Mouse (Mus musculus): ENCODE results near the gene Pibf1.

The Pibf1 gene

DNA sequence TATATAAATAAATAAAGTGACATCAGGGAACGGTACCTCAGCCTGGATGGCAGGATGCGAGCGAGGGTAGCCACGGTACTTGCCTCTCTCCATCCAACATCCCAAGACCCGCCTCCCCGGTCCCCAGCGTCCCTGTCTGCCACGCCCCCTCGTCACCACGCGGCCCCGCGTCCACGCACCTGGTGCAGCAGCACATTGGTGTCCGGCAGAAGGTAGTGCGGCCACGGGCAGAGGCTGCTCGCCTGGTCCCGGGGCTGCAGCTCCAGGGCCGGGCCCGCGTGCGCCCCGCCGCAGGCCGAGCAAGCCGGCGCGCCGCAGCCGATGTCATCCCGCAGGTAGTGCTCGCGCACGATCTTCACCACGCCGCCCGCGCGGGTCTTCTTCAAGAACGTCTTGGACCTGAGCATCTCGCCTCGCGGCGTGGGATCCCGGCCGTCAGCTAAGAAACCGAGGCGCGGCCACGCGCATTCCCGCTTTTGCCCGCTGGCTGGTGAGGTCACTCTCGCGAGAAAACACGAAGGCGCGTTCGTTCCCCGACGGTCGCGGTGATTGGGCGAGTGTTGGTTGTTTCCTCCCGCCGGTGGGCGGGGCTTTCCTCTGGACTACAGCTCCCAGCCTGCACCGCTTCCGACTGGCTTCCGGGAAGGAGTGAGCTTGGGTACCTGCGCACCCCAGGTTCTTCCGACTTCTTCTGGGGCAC is at the start of gene Pibf1, which contains the start of gene Dis3:
Gene Pibf1 (plus strand): TSS at position 158 of the 700 bp plus-strand sequence.
Gene Dis3 (minus strand): TSS at position 504 of the 700 bp plus-strand sequence.
- peak; percentile 99 for DNase-seq (ENCODE audit: low spot score in 2 of 2)

DNA sequence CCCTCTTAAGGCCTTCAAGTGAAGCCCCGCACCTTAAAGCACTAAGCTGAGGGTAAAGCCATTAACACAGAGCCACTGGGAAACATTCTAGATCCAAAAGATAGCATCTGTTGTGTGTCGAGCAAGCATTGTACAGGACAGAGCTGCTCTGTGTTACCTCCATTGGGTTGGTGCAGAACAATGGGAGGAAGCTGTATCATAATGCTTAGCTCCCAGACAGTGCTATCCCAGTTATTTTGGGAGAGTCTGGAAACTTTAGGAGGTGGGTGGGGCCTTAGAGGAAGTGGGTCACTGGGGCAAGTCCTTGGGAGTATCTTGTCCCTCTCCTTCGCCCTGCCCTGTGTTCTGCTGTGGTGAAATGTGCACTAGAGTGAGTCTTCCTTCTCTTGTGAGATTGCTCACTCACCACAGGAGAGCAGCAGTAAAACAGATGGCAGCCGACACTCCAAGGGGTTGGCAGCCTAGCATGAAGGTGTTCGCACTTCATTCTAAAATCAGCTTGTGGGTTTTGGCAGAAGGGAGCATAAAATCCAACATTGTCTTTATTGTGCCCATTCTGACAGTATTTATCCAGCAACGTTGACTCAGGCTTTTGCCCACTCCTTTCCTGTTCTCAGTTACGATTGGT is 40.2 kb upstream of the Pibf1 start:
- no peak for DNase-seq (ENCODE audit: low spot score in 2 of 2)

DNA sequence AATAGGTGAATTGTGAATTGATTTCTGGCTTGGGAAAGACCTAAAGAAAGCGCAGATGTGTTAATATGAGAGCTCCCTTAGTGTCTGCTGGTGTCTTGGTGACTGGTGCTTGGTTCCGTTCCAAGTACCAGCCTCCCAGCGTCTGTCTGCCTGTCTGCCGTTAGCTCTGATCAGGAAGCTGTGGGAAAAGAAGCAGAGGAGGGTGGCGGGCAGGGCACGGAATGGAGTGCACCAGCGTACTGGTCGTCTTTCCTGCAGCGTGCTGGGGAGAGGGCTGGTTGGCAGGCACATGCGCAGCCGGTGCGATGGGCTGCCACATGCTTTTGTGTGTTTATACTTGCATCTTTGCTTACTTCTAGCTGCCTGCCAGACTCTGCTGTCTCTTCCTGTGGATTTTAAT is 38.6 kb upstream of the Pibf1 start:
- no peak for DNase-seq (ENCODE audit: low spot score in 2 of 2)

DNA sequence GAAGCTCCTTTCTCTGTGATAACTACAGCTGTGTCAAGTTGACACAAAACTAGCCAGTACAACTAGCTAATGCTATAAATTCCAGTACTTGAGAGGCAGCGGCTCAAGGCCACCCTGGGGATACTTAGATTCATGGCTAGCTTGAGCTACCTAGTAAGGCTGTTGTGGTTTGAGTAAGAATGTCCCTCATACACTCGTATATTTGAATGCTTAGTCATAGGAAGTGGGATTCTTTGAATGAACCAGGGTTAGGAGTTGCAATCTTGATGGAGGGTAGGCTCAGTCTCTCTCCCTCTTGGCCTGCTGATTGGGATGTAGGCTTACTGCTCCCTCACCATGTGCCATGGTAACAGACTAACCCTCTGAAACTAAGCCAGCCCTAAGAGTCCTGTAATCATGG is 36.1 kb upstream of the Pibf1 start:
- no peak for DNase-seq (ENCODE audit: low spot score in 2 of 2)

DNA sequence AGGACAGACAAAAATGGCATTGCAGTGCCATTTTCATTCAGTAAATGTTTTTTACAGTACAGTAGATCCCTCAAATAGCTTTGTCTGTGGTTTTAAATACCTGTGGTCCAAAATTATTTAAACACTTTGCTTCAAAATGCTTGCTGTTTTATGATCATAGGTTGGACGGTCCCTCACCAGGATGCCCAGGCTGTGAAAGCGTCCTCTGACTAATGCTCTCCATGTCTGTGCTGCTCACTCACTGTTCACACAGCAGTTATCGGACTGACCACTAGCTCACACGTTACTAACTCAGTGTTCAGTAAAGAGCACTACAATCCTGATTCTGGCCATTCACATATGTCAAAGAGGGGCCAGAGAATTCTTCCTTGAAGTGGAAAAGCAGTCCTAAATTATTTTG is 28.1 kb upstream of the Pibf1 start:
- DNase-seq (ENCODE audit: low spot score in 2 of 2): no peak

DNA sequence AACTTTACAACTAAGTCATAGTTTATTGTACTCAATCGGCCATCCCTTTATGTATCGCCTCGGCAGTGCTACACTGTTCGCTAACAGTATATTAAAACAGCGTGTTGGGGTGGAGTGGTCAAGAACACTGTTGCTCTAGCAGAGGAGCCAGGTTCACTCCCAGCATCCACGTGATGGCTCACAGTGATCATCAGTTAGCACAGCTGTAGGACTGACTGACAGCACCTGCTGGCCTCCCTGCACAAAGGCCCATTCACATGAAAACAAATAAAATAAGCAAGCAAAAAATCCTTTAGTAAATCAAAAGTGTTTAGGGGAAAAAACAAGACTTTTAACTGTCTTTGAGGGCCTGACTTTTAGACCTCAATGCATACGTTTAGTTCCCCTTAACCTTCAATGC is 10.3 kb upstream of the Pibf1 start:
- no peak for DNase-seq (ENCODE audit: low spot score in 2 of 2)

DNA sequence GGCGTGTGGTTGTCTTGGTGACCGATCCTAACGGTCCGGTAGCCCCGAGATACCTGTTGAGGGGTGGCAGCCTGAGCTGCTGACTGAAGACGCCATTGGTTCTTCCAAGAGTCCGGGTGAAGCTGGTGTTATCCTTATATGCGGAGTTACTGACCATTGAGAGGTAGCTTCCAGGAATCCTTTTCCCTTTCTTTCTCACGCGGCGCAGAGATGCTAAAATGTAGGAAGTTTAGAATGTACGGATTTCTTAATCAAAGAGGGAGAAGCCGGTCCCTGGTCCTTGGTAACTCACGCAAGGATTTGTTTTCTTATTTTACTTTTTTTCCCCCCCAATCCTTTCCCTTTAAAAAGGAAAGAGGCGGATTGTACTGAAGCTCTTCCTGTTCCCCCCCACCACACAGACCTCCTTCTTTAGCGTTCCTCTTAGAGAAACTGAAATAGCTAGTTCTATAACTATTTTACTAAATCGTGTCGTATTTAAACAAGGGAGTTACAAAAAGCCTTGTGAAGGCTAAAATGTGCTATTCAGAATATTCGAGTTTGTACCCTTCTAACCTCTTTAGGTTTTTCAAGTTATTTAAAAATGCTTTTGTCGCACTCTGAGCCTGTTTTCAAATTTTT is 853 bp downstream of the Pibf1 start:
- DNase-seq (ENCODE audit: low spot score in 2 of 2): no peak

DNA sequence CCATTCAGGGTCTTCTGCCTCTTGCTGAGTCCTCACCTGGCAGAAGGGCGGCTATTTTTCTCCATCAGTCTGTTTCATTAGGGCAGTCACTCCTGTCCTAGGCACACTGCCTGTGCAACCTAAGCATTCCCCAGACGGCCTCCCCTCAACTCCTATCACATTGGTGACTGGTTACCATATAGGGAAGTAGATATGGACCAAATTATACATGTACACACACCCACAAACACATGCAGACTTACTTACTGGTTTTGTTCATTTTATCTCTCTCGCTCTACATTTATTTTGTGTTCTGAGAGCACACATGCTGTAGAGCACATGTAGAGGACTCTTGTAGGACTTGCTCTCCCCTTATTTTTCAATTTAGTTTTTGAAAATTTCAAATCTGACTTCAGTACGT is 3.8 kb downstream of the Pibf1 start:
- no peak for DNase-seq (ENCODE audit: low spot score in 2 of 2)

DNA sequence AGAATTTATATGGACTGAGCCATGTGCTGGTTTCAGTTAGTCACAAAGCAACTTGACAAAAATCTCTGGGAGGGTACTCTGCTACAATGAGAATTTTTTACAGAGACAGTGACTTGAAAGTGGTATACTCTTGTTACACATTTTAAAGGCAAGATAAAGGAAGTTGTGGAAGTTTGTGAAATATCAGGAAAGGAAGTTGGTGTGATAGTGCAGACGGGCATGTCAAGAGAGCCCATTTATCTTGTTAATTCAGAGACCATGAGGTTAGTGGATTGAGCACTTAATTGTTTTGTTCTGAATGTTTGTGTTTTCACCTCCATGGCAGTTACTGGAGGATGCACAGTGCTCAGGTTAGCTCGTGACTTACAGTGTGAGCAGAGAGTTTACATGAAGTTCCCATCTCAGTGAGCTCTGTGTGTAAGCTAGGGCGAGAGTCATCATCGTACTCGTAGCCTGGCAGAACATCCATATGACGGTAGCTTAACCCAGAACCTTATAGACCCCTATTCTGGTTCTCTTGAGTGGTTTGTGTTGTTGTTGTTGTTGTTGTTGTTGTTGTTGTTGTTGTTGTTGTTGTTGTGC is 5.4 kb downstream of the Pibf1 start:
- no peak for DNase-seq (ENCODE audit: low spot score in 2 of 2)

DNA sequence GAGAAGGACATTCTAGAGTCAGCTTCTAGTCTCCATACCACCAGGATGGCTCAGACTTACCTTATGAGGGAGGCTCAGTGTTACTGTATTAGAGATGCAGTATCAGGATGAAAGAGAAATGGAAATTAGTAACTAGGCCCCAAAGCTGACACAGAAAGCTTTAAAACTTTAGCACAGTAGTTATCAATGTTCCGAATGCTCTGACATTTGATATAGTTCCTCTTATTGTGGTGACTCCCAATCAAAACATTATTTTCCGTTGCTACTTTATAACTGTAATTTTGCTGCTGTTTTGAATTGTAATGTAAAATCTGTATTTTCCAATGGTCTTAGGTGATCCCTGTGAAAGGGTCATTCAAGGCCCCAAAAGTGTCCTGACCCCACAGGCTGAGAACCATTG is 7.4 kb downstream of the Pibf1 start:
- no peak for DNase-seq (ENCODE audit: low spot score in 2 of 2)

DNA sequence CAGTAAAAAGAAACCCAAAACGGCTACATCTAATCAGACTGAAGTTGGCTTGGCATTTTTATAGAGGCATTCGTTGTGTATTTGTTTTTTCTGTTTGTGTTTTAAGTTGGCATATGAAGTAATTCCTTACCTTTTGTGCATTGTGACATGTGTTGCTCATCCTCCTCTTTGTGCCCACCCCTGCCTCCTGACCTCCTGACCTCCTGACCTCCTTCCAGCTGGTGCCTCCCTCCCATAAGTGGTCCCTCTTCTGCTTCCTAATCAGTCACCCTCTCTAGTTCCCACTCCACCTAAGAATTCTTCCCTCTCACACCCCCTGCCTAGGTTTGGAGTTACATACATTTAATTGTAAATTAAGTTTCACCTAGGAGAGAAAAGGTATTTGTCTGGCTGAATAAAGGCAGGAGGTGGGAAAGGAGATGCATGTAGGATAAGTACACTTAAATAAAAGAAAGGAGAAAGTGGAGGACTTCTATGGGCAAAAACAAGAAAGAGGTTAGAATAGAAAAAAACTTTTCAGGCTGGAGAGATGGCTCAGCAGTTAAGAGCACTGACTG is 8.5 kb downstream of the Pibf1 start:
- DNase-seq (ENCODE audit: low spot score in 2 of 2): no peak

DNA sequence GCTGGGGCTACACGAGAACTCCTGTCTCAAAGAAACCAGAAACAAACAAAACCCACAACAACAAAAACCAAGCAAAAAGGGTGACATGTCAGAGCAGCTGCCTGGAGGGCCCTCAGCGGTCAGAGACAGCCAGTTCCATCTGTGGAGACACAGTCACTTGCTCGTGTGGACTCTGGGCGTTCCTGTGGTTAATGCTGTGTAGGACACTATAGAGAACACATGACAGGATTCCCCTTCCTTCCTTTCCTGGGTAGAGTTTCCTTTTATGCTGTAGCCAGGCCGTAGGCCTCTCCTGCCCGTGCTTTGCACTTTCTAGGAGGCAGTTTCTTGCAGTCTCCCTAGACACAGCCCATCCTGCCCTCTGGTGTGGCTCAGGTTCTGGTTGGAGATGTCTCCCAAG is 9.5 kb downstream of the Pibf1 start:
- no peak for DNase-seq (ENCODE audit: low spot score in 2 of 2)

DNA sequence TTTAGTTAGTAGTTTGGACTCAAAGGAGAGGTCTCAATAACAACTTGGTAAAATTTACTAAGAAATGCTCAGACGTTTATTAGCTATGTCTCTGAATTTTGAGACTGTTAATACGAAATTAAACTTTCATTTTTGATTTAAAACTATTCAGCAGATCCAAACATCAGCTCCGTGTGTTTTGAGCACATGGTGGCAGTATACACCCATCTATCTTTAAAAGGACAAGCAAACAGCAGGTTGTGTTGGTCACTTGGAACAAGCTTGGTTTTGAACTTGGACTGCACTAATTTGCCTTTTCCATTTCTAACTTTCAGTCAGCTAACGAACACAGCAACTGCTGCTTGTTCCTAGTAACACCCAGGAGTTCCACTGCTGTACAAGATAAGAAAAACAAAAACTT is 18.4 kb downstream of the Pibf1 start:
- DNase-seq (ENCODE audit: low spot score in 2 of 2): no peak

DNA sequence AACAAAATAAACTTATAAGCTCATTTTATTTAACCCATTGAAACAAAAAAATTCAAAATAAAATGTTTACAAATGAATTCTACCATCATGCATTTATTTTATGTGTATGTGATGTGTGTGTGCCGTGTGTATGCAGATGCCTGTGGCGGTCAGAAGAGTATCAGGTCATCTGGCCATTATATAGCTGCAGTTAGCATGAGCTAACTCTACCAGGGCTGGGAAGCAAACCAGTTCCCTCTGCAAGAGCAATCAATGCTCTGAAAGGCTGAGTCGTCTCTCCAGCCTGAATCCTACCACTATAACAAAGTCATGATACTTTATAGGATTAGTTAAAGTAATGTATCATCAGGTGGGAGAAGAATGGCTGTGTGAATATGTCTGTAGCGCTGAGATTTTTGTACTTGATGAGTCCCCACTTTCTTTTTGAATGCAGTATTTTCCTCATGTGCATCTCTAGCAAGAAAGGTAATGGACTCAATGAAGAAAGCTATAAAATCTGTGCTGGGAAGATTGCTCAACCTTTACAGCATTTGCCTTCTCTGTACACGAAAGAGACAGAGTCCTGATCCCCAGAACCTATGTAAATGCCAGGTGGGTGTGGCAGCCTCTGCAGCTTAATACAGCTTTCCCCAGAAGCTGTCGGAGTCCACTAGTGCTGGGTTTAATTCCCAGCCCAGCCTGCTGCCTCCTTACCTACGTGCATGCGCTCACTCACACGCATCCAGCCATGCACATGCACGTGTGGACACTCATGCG is 22.5 kb downstream of the Pibf1 start:
- no peak for DNase-seq (ENCODE audit: low spot score in 2 of 2)

DNA sequence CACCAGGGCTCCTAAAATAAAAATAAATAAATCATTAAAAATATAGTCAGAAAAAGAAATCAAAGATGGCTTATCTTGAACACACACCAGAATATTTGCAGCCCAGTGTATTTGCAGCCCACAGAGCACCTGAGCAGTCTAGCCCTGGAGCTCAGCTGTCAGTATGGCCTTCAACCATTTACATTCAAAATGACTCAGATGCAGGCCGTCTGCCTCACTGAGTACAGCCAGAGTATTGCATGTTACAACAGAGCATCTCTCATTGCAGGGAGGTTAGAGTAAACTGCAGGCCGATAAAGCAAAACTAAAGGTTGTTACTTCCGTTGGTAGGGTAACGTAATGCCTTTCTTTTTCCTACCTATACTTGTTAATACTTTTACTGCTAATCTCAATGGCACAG is 24.9 kb downstream of the Pibf1 start:
- no peak for DNase-seq (ENCODE audit: low spot score in 2 of 2)

DNA sequence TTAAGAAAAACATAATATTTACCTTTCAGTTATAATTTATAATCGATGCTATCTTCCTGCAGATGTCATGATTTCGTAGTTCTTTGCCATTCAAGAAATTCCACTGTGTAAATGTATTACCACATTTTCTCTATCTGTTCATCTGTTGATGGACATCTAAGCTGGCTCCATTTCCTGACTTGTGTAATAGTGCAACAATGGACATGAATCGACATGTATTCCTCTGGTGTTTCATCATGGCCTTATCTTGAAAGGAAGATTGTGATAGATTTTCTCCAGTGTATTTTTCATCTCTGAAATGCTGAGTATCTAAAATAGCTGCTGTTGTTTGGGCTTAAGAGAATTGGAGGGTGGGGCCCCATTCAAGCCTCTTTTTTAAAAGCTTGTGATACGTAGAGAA is 27.5 kb downstream of the Pibf1 start:
- no peak for DNase-seq (ENCODE audit: low spot score in 2 of 2)

DNA sequence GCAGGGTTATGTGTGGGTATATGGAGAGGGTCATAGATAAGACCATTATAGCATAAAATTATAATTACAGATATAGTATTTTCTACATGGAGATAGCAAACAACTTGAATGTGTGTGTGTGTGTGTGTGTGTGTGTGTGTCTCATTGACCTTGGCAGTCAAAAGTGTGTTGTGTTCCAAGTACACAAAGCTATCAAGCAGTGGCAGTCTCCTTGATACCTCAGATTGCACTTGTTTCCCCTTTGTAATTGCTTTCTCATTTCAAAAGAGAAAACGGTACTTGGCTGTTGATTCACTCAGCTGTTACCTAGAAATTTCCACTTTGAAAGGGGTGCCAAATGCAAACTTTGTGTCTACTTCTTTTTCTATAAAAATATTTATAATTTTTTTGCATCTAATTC is 28.3 kb downstream of the Pibf1 start:
- DNase-seq (ENCODE audit: low spot score in 2 of 2): no peak

DNA sequence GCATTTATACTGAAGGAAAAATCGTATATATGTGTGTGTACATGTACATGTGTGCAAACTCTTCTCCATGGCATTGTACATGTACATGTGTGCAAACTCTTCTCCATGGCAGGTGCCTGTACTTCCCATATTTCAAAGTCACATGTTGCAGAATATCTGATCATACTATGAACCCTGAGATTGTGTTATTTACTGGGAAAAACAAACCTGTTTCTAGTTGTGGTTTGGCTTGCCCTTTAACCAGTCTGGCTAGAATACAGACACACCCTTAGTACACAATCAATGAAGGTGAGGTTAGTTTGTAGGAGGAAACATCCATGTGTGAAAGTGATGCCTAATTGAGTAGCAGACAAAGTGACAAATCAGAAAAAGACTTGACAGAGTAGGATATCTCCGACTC is 29.8 kb downstream of the Pibf1 start:
- DNase-seq (ENCODE audit: low spot score in 2 of 2): no peak

DNA sequence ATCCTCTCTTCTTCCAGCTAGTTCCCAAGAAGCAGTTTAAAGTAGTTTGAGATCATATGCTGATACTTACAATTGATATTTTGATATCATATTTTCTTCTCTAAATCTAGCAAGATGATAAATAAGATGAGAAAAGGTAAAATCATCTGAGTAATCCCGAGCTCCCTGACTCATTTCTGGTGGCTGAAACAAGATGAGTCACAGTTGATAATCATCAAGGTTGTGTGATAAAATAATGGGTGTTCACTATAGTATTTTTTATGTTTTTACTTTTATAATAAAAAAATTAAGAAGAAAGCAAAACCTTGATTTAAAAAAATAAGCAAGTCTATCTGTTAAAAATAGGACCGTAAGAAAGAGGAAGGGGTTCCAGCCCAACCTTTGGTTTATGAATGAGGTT is 34.8 kb downstream of the Pibf1 start:
- no peak for DNase-seq (ENCODE audit: low spot score in 2 of 2)

DNA sequence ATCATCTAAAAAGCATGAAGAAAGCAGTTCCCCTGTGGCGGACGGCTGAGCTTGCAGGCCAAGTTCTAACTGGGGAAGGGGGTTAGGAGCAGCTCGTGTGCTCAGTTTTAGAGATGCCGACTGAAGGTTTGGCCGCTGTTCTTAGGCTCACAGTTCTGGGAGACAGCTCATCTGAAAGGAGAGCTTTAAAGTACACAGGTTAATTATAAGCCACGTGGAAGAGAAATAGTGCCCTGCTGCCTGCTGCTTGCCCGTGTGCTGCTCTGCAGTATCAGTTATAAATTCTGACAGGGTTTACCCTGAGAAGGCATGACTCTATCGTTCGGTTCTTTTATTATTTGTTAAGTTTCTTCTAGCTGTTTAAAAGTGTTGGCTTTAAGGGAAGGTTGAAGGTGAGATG is 36.5 kb downstream of the Pibf1 start:
- no peak for DNase-seq (ENCODE audit: low spot score in 2 of 2)

DNA sequence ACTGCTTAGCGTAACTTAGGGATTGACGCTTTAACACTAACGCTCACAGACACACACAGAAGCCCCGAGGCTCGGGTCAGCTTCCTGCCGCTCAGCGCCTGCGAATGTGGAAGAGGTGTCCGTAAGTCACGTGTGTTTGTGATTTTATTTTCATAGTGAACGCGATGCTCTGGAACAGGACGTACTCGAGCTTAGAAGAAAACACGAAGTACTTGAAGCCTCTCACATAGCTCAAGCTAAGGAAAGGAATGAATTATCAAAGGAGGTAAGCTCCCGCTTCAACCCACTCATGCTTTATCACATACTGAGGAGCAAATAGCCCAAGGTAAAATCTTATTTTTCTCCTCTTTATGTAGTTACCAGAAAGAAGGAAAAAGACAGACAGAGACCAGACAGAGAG is 37.1 kb downstream of the Pibf1 start:
- DNase-seq (ENCODE audit: low spot score in 2 of 2): no peak

DNA sequence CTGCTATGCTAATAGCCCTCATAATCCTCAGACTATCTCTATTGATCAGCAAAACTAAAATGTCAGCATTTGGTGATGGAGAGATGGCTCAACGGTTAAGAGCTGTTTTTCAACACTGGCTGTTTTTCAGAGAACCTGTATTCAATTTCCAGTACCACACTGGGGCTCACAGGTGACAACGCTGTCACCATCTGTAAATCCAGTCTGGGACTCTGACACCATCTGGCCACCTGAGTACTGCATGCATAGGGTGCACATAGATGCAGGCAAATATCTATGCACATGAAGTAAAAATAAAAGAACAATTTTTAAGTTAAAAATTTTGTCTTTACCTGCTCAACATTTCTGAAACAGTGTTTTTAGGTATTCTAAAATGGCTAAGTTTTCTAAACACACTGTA is 40.8 kb downstream of the Pibf1 start:
- no peak for DNase-seq (ENCODE audit: low spot score in 2 of 2)
